Mouse (Mus musculus) neural tube, embryonic 13.5 days (tissue): Measurements from ENCODE around the gene Nfu1. TPM values are rescaled to one million over a fixed set of nuclear protein-coding genes. Genes with fewer than 3 reads are reported as not detected.
"Not testable (repeated sequence)": the region's sequence is repeated elsewhere in the genome, so short reads cannot be mapped to it uniquely, and the experiment has no call there.

Source experiments
- ATAC-seq: fragments of 200-750 bp; cut with Nextera tagmentation; 2 replicates; pipeline ENCODE4 v1.8.0; 2017; ENCODE audit warnings: low read depth, mild to moderate bottlenecking, moderate TSS enrichment, moderate library complexity
- H3K27ac ChIP-seq: fragments of 300-500 bp; sonication (generic); replicated peaks from 2 replicates; pipeline ENCODE4 v1.5.1; 2015; ENCODE audit warnings: moderate library complexity, mild to moderate bottlenecking, inconsistent platforms
- H3K27me3 ChIP-seq: fragments of 300-500 bp; sonication (generic); 2 replicates; pipeline ENCODE4 v1.6.1; 2015; ENCODE audit warnings: mild to moderate bottlenecking, inconsistent platforms
- H3K36me3 ChIP-seq: fragments of 300-500 bp; sonication (generic); 2 replicates; pipeline ENCODE4 v1.6.1; 2015; ENCODE audit warnings: mild to moderate bottlenecking, inconsistent platforms
- H3K4me1 ChIP-seq: fragments of 300-500 bp; sonication (generic); replicated peaks from 2 replicates; pipeline ENCODE4 v1.6.1; 2015; ENCODE audit warnings: inconsistent platforms
- H3K4me2 ChIP-seq: fragments of 300-500 bp; sonication (generic); 2 replicates; pipeline ENCODE4 v1.6.1; 2015; ENCODE audit warnings: inconsistent platforms, mild to moderate bottlenecking, moderate library complexity
- H3K4me3 ChIP-seq: fragments of 300-500 bp; sonication (generic); 2 replicates; pipeline ENCODE4 v1.5.1; 2015; ENCODE audit warnings: mild to moderate bottlenecking, inconsistent platforms
- H3K9ac ChIP-seq: fragments of 300-500 bp; sonication (generic); 2 replicates; pipeline ENCODE4 v1.6.1; 2015; ENCODE audit warnings: moderate library complexity, mild to moderate bottlenecking, inconsistent platforms
- H3K9me3 ChIP-seq: fragments of 300-500 bp; sonication (generic); 2 replicates; pipeline ENCODE4 v1.6.1; 2016; ENCODE audit warnings: inconsistent platforms
- WGBS: fragments of 180-500 bp; shearing (Covaris S2); methylation state at CpG from one replicate; pipeline ENCODE4 v1.1.7; 2015; 5-methylcytosine and 5-hydroxymethylcytosine counted together
- polyA plus RNA-seq: library from polyadenylated mRNA; unstranded; fragments of >200 nt; fragmentation: Nextera tagmentation; extraction: Ambion mirVana; gene quantifications from 2 replicates; pipeline ENCODE4 v1.2.1, GENCODE M21; 2015

The Nfu1 gene
- polyA plus RNA-seq, 1 experiment from 2014 or later, result 142 TPM

DNA sequence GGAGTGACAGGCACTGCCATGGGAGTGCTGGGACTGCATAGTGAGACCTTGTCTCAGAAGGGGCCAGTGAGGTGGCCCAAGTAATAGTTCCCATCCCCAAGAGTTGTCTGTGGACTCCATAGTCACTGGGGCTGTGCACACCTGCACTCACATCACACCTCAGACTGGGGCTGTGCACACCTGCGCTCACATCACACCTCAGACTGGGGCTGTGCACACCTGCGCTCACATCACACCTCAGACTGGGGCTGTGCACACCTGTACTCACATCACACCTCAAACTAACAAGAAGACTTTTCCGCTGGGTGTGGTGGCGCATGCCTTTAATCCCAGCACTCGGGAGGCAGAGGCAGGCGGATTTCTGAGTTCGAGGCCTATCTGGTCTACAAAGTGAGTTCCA is 39.7 kb downstream of the Nfu1 start:
- not testable (repeated sequence) for H3K9ac ChIP-seq, H3K27me3 ChIP-seq, H3K9me3 ChIP-seq, ATAC-seq, H3K4me2 ChIP-seq, H3K4me3 ChIP-seq, H3K27ac ChIP-seq
- peaks cover 12% of the 10 kb centered on the region for H3K4me1 ChIP-seq
- WGBS, result 95% methylated on average over 7 of the region's 7 CpGs
- peaks cover 43% of the 10 kb centered on the region for H3K36me3 ChIP-seq

GRCm38 (mm10) chr6:87051886-87052425 is 42.9 kb downstream of the Nfu1 start:
- Histone ChIP-seq H3K9me3 (no peaks in the 10 kb centered on the region), H3K27me3 (no peaks in the 10 kb centered on the region), H3K4me2 (no peak overlapping the region), H3K4me3 (no peak overlapping the region), H3K27ac (no peak overlapping the region), H3K4me1 (no peaks in the 10 kb centered on the region), H3K36me3 (peaks cover 70% of the 10 kb centered on the region), H3K9ac (no peak overlapping the region)
- WGBS, result 93% methylated on average over 10 of the region's 10 CpGs
- ATAC-seq, result no peak

GRCm38 (mm10) chr6:87054193-87054592 is 45.2 kb downstream of the Nfu1 start:
- Histone ChIP-seq H3K4me3 (no peak overlapping the region), H3K27me3 (no peaks in the 10 kb centered on the region), H3K27ac (no peak overlapping the region), H3K4me2 (no peak overlapping the region), H3K36me3 (peaks cover 75% of the 10 kb centered on the region), H3K9ac (no peak overlapping the region), H3K9me3 (no peaks in the 10 kb centered on the region), H3K4me1 (no peaks in the 10 kb centered on the region)
- 90% methylated on average over 8 of the region's 8 CpGs for WGBS
- ATAC-seq, result no peak

DNA sequence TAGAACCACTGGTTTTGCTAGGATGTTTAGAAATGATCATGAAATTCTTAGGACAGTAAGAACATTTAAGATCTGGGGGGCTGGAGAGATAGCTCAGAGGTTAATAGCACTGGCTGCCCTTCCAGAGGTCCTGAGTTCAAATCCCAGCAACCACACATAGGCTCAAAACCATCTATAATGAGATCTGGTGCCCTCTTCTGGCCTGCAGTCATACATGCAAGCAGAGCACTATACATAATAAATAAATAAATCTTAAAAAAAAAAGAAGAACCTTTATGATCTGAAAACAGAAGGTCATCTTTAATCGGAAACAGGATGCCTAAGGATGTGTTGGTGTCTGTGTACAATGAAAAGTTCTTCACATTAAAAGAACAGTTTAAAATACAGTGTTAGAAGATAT is 50.7 kb downstream of the Nfu1 start:
- no peak overlapping the region for H3K9ac ChIP-seq
- no peak overlapping the region for H3K4me2 ChIP-seq
- H3K36me3 ChIP-seq, result peaks cover 87% of the 10 kb centered on the region
- H3K4me1 ChIP-seq, result no peaks in the 10 kb centered on the region
- no peaks in the 10 kb centered on the region for H3K9me3 ChIP-seq
- no peak overlapping the region for H3K4me3 ChIP-seq
- no peak overlapping the region for H3K27ac ChIP-seq
- no peaks in the 10 kb centered on the region for H3K27me3 ChIP-seq
- no peak for ATAC-seq
- WGBS, result 98% methylated on average over 1 of the region's 1 CpGs

- no peak overlapping the region for H3K27ac ChIP-seq
- no peaks in the 10 kb centered on the region for H3K4me1 ChIP-seq
- ATAC-seq, result no peak
- H3K9ac ChIP-seq, result no peak overlapping the region
- no peaks in the 10 kb centered on the region for H3K9me3 ChIP-seq
- no peak overlapping the region for H3K4me2 ChIP-seq
- 93% methylated on average over 4 of the region's 4 CpGs for WGBS
- H3K27me3 ChIP-seq, result no peaks in the 10 kb centered on the region
- H3K36me3 ChIP-seq, result peaks cover 88% of the 10 kb centered on the region
- H3K4me3 ChIP-seq, result no peak overlapping the region
Measured at GRCm38 (mm10) chr6:87063586-87063985, 54.5 kb downstream of the Nfu1 start.

DNA sequence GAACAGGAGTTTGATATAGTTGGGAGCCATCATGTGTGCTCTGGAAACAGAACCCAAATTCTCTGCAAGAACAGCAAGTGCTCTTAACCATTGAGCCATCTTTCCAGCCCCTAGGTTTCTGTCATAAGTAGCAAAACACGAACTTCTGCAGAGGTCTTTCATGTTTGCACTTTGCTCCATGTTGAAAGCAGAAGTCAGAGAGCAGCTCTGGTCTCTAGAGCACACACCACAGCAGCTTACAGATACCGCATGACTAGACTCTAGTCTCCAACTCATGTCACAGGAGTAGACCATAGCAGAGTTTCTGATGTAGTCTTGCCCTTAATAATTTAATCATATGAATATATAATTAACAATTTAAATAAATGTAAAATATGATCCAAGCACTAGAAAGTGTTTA is 59.2 kb downstream of the Nfu1 start:
- H3K36me3 ChIP-seq, result peaks cover 93% of the 10 kb centered on the region
- no peak overlapping the region for H3K4me2 ChIP-seq
- ATAC-seq, result no peak
- no peak overlapping the region for H3K4me3 ChIP-seq
- H3K9me3 ChIP-seq, result no peaks in the 10 kb centered on the region
- no peaks in the 10 kb centered on the region for H3K27me3 ChIP-seq
- H3K4me1 ChIP-seq, result no peaks in the 10 kb centered on the region
- whole genome bisulfite sequencing, result 91% methylated on average over 2 of the region's 2 CpGs
- H3K27ac ChIP-seq, result no peak overlapping the region
- H3K9ac ChIP-seq, result no peak overlapping the region

- no peak overlapping the region for H3K9ac ChIP-seq
- no peaks in the 10 kb centered on the region for H3K9me3 ChIP-seq
- no peaks in the 10 kb centered on the region for H3K4me1 ChIP-seq
- ATAC-seq, result no peak
- H3K27ac ChIP-seq, result no peak overlapping the region
- peaks cover 93% of the 10 kb centered on the region for H3K36me3 ChIP-seq
- no peak overlapping the region for H3K4me3 ChIP-seq
- 89% methylated on average over 7 of the region's 7 CpGs for WGBS
- no peak overlapping the region for H3K4me2 ChIP-seq
- no peaks in the 10 kb centered on the region for H3K27me3 ChIP-seq
Measured at GRCm38 (mm10) chr6:87069195-87069900, 60.3 kb downstream of the Nfu1 start.

DNA sequence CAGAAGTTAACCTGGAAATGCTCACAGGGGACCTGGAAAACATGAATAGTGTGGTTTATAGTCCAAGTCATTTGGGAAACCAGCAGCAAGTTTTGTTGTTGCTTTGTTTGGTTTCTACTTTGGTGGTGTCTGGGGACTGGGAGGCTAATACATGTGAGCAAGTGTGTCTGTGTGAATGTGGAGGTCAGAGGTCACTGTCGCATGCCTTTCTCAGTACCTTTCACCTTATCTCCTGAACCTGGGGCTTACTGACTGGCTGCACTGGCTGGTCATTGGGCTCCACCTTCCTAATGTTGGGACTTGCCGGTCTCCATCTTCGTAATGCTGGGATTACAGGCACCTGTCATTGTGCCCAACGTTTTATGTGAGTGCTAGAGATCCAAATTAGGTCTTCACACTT is 61.6 kb downstream of the Nfu1 start:
- 94% methylated on average over 4 of the region's 4 CpGs for WGBS
- Histone ChIP-seq H3K9me3 (no peaks in the 10 kb centered on the region), H3K4me2 (no peak overlapping the region), H3K9ac (no peak overlapping the region), H3K27me3 (no peaks in the 10 kb centered on the region), H3K4me1 (no peaks in the 10 kb centered on the region), H3K4me3 (no peak overlapping the region), H3K27ac (no peak overlapping the region), H3K36me3 (peaks cover 85% of the 10 kb centered on the region)
- ATAC-seq, result no peak

- WGBS, result 93% methylated on average over 4 of the region's 4 CpGs
- H3K4me2 ChIP-seq, result no peak overlapping the region
Measured at GRCm38 (mm10) chr6:87072759-87073158, 63.7 kb downstream of the Nfu1 start.

GRCm38 (mm10) chr6:87075092-87075685 is 66.2 kb downstream of the Nfu1 start:
- WGBS, result 74% methylated on average over 2 of the region's 3 CpGs
- Histone ChIP-seq H3K9me3 (no peaks in the 10 kb centered on the region), H3K27ac (no peak overlapping the region), H3K9ac (no peak overlapping the region), H3K36me3 (peaks cover 79% of the 10 kb centered on the region), H3K4me1 (no peaks in the 10 kb centered on the region), H3K4me2 (no peak overlapping the region), H3K4me3 (no peak overlapping the region), H3K27me3 (no peaks in the 10 kb centered on the region)
- ATAC-seq, result no peak

More at GRCm38 (mm10) chr6:87072759-87073158, 63.7 kb downstream of the Nfu1 start:
- Histone ChIP-seq H3K9me3 (no peaks in the 10 kb centered on the region), H3K4me3 (no peak overlapping the region), H3K27ac (no peak overlapping the region), H3K36me3 (peaks cover 84% of the 10 kb centered on the region), H3K27me3 (no peaks in the 10 kb centered on the region), H3K9ac (no peak overlapping the region), H3K4me1 (no peaks in the 10 kb centered on the region)
- ATAC-seq, result no peak
